Mouse (Mus musculus): ENCODE measurements around the gene Lrrc4c.

GRCm38 (mm10) chr2:96499116-96499882, 181.3 kb downstream of the Lrrc4c start:
- no peak for TF ChIP-seq CTCF (IDR thresholded peaks at IDR 0.05; ENCODE audit: low read depth)
- TF ChIP-seq EP300 (IDR thresholded peaks at IDR 0.05; ENCODE audit: low read depth) = no peak
